Mouse (Mus musculus) kidney, embryonic 15.5 days (tissue): Measurements from ENCODE around the gene Reln. TPM values are rescaled to one million over a fixed set of nuclear protein-coding genes. Genes with fewer than 3 reads are reported as not detected.

Source experiments
- ATAC-seq: fragments of 200-750 bp; cut with Nextera tagmentation; replicated peaks from 2 replicates; pipeline ENCODE4 v1.8.0; 2017; ENCODE audit warnings: moderate TSS enrichment; ENCODE audit not compliant: low FRiP score
- H3K27ac ChIP-seq: fragments of 300-500 bp; sonication (generic); 2 replicates; pipeline ENCODE4 v1.5.1; 2015; ENCODE audit warnings: mild to moderate bottlenecking, inconsistent platforms
- H3K27me3 ChIP-seq: fragments of 300-500 bp; sonication (generic); 2 replicates; pipeline ENCODE4 v1.6.1; 2015; ENCODE audit warnings: inconsistent platforms
- H3K36me3 ChIP-seq: fragments of 300-500 bp; sonication (generic); 2 replicates; pipeline ENCODE4 v1.6.1; 2015; ENCODE audit warnings: inconsistent platforms
- H3K4me1 ChIP-seq: fragments of 300-500 bp; sonication (generic); 2 replicates; pipeline ENCODE4 v1.6.1; 2015; ENCODE audit warnings: inconsistent platforms
- H3K4me2 ChIP-seq: fragments of 300-500 bp; sonication (generic); 2 replicates; pipeline ENCODE4 v1.6.1; 2015; ENCODE audit warnings: moderate library complexity, mild to moderate bottlenecking, inconsistent platforms
- H3K4me3 ChIP-seq: fragments of 300-500 bp; sonication (generic); replicated peaks from 2 replicates; pipeline ENCODE4 v1.5.1; 2015; ENCODE audit warnings: mild to moderate bottlenecking, inconsistent platforms
- H3K9ac ChIP-seq: fragments of 300-500 bp; sonication (generic); 2 replicates; pipeline ENCODE4 v1.6.1; 2015; ENCODE audit warnings: mild to moderate bottlenecking, inconsistent platforms
- H3K9me3 ChIP-seq: fragments of 300-500 bp; sonication (generic); replicated peaks from 2 replicates; pipeline ENCODE4 v1.6.1; 2016; ENCODE audit warnings: inconsistent platforms
- WGBS: fragments of 180-500 bp; shearing (Covaris S2); methylation state at CpG from one replicate; pipeline ENCODE4 v1.1.7; 2015; ENCODE audit warnings: mixed read lengths; 5-methylcytosine and 5-hydroxymethylcytosine counted together
- polyA plus RNA-seq: library from polyadenylated mRNA; unstranded; fragments of >200 nt; fragmentation: Nextera tagmentation; extraction: Ambion mirVana; gene quantifications from 2 replicates; pipeline ENCODE4 v1.2.1, GENCODE M21; 2015

Gene Reln
- polyA plus RNA-seq, 1 experiment from 2014 or later: 13.0 TPM

DNA sequence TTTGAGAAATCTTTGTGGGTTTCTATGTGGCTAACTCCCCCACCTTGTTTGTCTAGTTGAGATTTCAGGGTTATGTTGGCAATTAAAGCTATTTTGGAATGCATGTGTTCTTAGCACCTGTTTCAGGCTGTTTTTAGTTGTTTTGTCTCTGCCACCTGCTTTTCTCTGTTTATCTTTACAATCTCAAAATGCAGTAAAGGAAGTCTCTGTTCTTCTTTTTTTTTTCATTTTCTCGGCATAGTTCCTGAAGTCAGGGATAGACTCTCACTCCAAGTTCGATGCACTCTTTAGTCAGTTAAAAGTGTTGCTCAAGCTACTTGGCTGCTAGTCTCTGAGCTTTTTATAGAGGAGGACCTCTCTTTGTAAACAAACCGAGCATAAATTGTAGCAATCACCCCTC is 320.4 kb downstream of the Reln start:
- Histone ChIP-seq H3K4me2 (no peak overlapping the region), H3K27me3 (no peaks in the 10 kb centered on the region), H3K9ac (no peak overlapping the region), H3K4me1 (no peaks in the 10 kb centered on the region), H3K4me3 (no peak overlapping the region), H3K9me3 (no peaks in the 10 kb centered on the region), H3K27ac (no peak overlapping the region), H3K36me3 (no peaks in the 10 kb centered on the region)
- WGBS: 46% methylated on average over 3 of the region's 3 CpGs
- ATAC-seq: no peak

- Histone ChIP-seq H3K9ac (no peak overlapping the region), H3K27ac (no peak overlapping the region), H3K4me1 (no peaks in the 10 kb centered on the region), H3K27me3 (no peaks in the 10 kb centered on the region), H3K9me3 (no peaks in the 10 kb centered on the region), H3K36me3 (no peaks in the 10 kb centered on the region), H3K4me3 (no peak overlapping the region), H3K4me2 (no peak overlapping the region)
- 84% methylated on average over 3 of the region's 3 CpGs for WGBS
- ATAC-seq: no peak
These were observed 326.6 kb downstream of the Reln start for GRCm38 (mm10) chr5:22017896-22018295.

GRCm38 (mm10) chr5:22014459-22014858 is 330.0 kb downstream of the Reln start:
- H3K27ac ChIP-seq: no peak overlapping the region
- ATAC-seq: no peak
- 90% methylated on average over 3 of the region's 3 CpGs for WGBS
- no peaks in the 10 kb centered on the region for H3K27me3 ChIP-seq
- no peaks in the 10 kb centered on the region for H3K4me1 ChIP-seq
- H3K36me3 ChIP-seq: no peaks in the 10 kb centered on the region
- H3K9me3 ChIP-seq: no peaks in the 10 kb centered on the region
- H3K4me2 ChIP-seq: no peak overlapping the region
- H3K9ac ChIP-seq: no peak overlapping the region
- H3K4me3 ChIP-seq: no peak overlapping the region

- H3K4me2 ChIP-seq: no peak overlapping the region
- H3K27ac ChIP-seq: no peak overlapping the region
- no peaks in the 10 kb centered on the region for H3K36me3 ChIP-seq
- no peaks in the 10 kb centered on the region for H3K27me3 ChIP-seq
- ATAC-seq: no peak
- WGBS: 85% methylated on average over 8 of the region's 8 CpGs
- H3K9me3 ChIP-seq: no peaks in the 10 kb centered on the region
- 0 out of 2 replicates have a peak, but pooled peaks cover 3% of the 10 kb centered on the region for H3K4me1 ChIP-seq
- no peak overlapping the region for H3K4me3 ChIP-seq
- no peak overlapping the region for H3K9ac ChIP-seq
These were observed 335.4 kb downstream of the Reln start for GRCm38 (mm10) chr5:22009142-22009541.

GRCm38 (mm10) chr5:22007304-22008059 is 337.0 kb downstream of the Reln start:
- peak; percentile 46; the same call in 1 of the 2 replicates for ATAC-seq
- Histone ChIP-seq H3K9ac (no peak overlapping the region), H3K4me1 (0 out of 2 replicates have a peak, but pooled peaks cover 3% of the 10 kb centered on the region), H3K27me3 (no peaks in the 10 kb centered on the region), H3K36me3 (no peaks in the 10 kb centered on the region), H3K9me3 (no peaks in the 10 kb centered on the region), H3K4me2 (no peak overlapping the region), H3K27ac (no peak overlapping the region), H3K4me3 (no peak overlapping the region)
- 35% methylated on average over 11 of the region's 11 CpGs for WGBS

GRCm38 (mm10) chr5:22003858-22004257 is 340.6 kb downstream of the Reln start:
- H3K27me3 ChIP-seq: no peaks in the 10 kb centered on the region
- no peak overlapping the region for H3K4me3 ChIP-seq
- H3K9ac ChIP-seq: no peak overlapping the region
- H3K9me3 ChIP-seq: no peaks in the 10 kb centered on the region
- no peak overlapping the region for H3K27ac ChIP-seq
- H3K36me3 ChIP-seq: no peaks in the 10 kb centered on the region
- no peak overlapping the region for H3K4me2 ChIP-seq
- H3K4me1 ChIP-seq: 0 out of 2 replicates have a peak, but pooled peaks cover 3% of the 10 kb centered on the region
- ATAC-seq: no peak
- 87% methylated on average over 4 of the region's 4 CpGs for WGBS

DNA sequence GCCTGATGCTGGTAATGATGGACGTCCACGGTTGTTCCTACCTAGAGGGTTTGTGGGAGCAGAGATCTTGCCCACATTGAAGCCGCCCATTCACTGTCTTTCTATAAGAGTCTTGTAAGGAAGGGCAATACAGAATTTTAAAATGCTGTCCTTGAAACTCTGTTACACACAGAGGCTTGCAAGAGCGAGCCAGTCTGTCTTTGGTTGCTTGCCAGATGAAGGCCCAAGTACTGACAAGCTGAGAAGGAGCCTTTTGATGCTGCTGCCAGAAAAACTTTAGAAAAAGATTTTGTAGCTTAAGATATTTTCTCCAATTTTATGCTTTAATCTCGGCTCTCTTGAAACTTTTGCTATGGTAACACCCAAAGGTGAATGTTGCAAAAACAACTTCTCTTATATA is 356.8 kb downstream of the Reln start:
- ATAC-seq: no peak
- H3K4me1 ChIP-seq: no peaks in the 10 kb centered on the region
- no peaks in the 10 kb centered on the region for H3K27me3 ChIP-seq
- H3K36me3 ChIP-seq: no peaks in the 10 kb centered on the region
- no peaks in the 10 kb centered on the region for H3K9me3 ChIP-seq
- H3K4me2 ChIP-seq: no peak overlapping the region
- no peak overlapping the region for H3K4me3 ChIP-seq
- H3K27ac ChIP-seq: no peak overlapping the region
- no peak overlapping the region for H3K9ac ChIP-seq
- 82% methylated on average over 5 of the region's 5 CpGs for WGBS

DNA sequence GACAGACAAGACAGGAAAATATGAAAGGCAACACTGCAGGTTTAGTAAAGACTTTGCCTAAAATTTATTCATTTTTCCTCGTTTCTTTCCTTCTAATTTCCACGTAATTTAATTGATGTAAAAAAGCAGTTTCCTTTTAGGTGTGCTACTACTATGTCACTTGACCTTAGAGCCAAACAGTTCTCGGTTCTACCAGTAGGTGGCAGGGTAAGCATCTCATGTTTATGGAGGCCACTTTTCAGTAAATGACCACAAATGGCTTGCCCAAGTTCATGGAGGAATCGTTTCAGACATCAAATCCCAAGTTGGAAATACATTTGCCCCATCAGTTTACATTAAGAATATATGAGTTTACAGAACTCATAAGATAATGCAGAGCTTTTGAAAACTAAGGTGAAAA is 358.2 kb downstream of the Reln start:
- no peak for ATAC-seq
- 59% methylated on average over 4 of the region's 4 CpGs for WGBS

DNA sequence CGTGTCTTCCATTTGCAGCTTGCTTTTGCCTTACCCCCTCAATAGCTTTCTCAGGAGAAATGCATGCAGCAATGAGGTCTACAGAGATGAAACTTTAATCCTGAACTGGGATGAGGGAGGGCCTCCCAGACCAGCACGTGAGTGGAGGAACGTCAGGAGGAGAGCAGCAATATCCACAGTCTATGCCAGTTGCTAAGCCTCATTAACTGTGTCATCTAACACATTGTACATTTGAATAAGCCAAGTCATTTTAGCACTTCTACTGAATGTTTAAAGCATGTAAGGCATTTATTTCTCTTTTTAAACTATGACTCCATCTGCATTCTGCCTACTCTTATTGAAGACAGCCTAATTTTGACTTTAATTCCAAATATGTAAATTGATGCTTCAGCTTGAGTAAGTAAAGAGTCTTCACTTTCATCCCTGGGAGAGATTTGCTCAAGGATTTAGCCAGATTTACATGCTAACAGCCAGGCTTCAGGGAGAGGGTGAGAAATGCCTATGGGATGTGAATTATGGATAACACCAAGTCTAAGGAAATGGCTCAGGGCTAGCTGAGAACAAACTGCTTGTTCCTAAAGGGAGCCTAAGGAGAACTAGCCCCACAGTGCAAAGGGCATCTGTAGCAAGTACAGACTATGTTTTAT is 361.4 kb downstream of the Reln start:
- Histone ChIP-seq H3K4me2 (no peak overlapping the region), H3K27ac (no peak overlapping the region), H3K4me3 (no peak overlapping the region), H3K36me3 (no peaks in the 10 kb centered on the region), H3K27me3 (no peaks in the 10 kb centered on the region), H3K9me3 (no peaks in the 10 kb centered on the region), H3K4me1 (no peaks in the 10 kb centered on the region), H3K9ac (no peak overlapping the region)
- 41% methylated on average over 3 of the region's 3 CpGs for WGBS
- no peak for ATAC-seq

More for the DNA sequence above, 358.2 kb downstream of the Reln start:
- Histone ChIP-seq H3K27me3 (no peaks in the 10 kb centered on the region), H3K27ac (no peak overlapping the region), H3K4me2 (no peak overlapping the region), H3K4me3 (no peak overlapping the region), H3K9me3 (no peaks in the 10 kb centered on the region), H3K4me1 (no peaks in the 10 kb centered on the region), H3K36me3 (no peaks in the 10 kb centered on the region), H3K9ac (no peak overlapping the region)

DNA sequence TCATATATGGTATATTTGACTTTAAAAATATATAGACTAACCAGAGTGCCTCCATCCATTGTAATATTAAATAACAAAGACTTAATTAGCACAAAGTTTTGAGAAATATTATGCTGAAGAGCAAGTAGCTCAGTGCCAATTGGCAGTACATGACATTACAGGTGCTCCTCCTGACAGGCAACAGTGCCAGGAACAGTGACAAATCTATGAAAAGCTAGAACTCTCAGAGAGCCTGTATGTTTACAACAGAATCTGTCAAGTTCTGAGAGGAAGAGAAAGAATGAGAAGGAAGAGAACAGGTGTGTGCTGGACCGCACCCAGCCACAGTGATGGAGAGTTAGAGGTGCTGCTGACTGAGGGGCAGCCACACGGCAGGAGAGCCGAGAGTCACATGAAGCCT is 363.3 kb downstream of the Reln start:
- H3K9ac ChIP-seq: no peak overlapping the region
- no peaks in the 10 kb centered on the region for H3K36me3 ChIP-seq
- H3K27ac ChIP-seq: no peak overlapping the region
- H3K4me2 ChIP-seq: no peak overlapping the region
- ATAC-seq: no peak
- no peaks in the 10 kb centered on the region for H3K4me1 ChIP-seq
- no peak overlapping the region for H3K4me3 ChIP-seq
- no peaks in the 10 kb centered on the region for H3K9me3 ChIP-seq
- 85% methylated on average over 3 of the region's 3 CpGs for WGBS
- H3K27me3 ChIP-seq: no peaks in the 10 kb centered on the region

DNA sequence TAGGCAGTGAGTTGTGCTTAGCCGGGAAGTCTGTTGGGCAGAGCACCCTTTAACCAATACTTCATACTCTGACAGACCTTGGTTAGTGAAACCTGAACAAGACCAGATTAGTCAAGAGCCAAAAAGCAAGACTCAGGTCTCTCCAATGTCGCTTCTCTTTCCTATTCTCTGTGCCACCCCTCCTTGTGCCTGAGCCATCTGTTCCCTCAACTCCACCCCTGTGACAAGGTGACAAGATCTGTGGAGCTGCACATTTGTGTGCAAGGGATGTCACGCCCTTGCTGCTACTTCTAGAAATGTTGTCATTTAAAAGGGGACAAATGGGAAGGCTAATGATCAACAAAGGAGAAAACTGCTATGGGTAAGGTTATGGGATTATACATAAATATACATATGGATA is 364.0 kb downstream of the Reln start:
- no peaks in the 10 kb centered on the region for H3K36me3 ChIP-seq
- H3K4me3 ChIP-seq: no peak overlapping the region
- no peak overlapping the region for H3K4me2 ChIP-seq
- no peak for ATAC-seq
- H3K4me1 ChIP-seq: no peaks in the 10 kb centered on the region
- H3K9ac ChIP-seq: no peak overlapping the region
- H3K27me3 ChIP-seq: no peaks in the 10 kb centered on the region
- no peak overlapping the region for H3K27ac ChIP-seq
- no peaks in the 10 kb centered on the region for H3K9me3 ChIP-seq
- 59% methylated on average over 3 of the region's 3 CpGs for WGBS

DNA sequence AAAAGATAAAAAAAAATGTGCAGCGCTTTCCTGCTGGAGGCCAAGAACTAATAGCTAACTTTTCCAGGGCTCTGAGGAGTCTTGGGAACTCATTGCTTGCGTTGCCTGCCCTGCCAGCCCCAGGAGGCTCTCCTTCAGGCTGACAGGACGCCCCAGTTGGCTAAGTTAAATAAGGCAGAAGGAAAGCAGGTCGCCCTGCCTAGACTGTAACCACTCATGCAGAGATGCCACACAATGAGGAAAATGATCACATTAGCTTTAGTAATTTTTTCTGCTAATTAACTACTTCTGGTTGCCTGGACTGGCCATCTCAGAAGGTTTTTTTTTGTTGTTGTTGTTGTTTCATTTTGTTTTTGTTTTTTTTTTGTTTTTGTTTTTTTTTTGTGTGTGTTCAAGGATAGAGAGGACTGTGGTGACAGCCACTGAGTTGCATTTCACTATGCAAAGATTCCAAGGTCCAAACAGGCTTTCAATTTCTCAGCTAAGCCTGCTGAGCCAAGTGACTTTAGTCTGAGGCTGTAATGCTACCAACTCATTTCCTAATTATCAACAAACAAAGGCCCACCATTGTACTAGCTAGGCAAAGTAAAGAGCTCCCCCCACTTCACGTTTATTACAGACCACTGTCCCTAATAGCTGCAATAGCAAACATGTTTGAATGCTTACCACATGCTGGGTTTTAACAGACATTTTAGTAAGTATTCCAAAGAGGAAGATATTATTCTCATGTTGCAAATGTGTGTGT is 371.1 kb downstream of the Reln start:
- Histone ChIP-seq H3K9ac (no peak overlapping the region), H3K9me3 (no peaks in the 10 kb centered on the region), H3K4me2 (no peak overlapping the region), H3K27me3 (no peaks in the 10 kb centered on the region), H3K36me3 (no peaks in the 10 kb centered on the region), H3K4me3 (no peak overlapping the region), H3K4me1 (no peaks in the 10 kb centered on the region), H3K27ac (no peak overlapping the region)
- ATAC-seq: no peak
- WGBS: 35% methylated on average over 5 of the region's 5 CpGs
